ENCODE assay signal across 7 mouse cellular contexts in the genomic region with DNA sequence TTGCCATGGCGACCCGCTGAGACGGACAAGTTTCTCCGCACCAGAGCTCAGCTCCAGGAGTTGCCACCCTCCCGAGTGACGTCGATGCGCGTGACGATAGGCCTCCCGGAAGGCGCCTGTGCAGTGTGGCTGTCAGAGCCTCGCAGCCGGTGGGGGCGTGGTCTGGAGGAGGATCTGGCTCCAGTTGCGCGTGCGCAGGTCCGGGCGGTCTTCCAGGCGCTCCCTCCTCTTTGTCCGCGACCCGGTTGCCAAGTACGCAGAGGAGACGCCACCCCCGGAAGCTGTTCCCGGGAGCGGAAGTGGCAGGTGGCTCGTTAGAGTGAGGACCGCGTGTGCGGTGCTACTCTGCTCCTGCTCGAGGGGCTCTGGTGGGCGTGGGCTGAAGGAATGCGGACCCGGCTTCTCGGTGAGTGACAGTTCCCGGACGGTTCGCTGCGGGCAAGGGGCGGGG. TPM values are rescaled to one million over a fixed set of nuclear protein-coding genes. Genes with fewer than 3 reads are reported as not detected.
DNase-seq lines count a peak whose midpoint lies in the region; ATAC-seq lines count a peak whose summit lies in the region.

No protein-coding gene starts in this region.

- DNase-seq in adrenal gland, adult 2 months, result peak; percentile 100
- peak; percentile 97 for DNase-seq in embryo, embryonic 11.5 days (ENCODE audit: low read depth, low spot score)
- DNase-seq in gastrocnemius, postnatal 36 days, result peak; percentile 99
- DNase-seq in left cerebral cortex, postnatal 25 days (ENCODE audit: low spot score in 2 of 2), result peak; percentile 100
- DNase-seq in midbrain, embryonic 10.5 days (ENCODE audit: low spot score), result peak; percentile 100
- peak; percentile 100 for DNase-seq in right cerebral cortex, postnatal 4 days

- H3K27me3 ChIP-seq in intestine, embryonic 15.5 days (replicated peaks), result no peaks in the 10 kb centered on the region
- H3K27me3 ChIP-seq in midbrain, embryonic 10.5 days (ENCODE audit: low read depth, poor library complexity, severe bottlenecking), result no peaks in the 10 kb centered on the region

- H3K4me2 ChIP-seq in intestine, embryonic 15.5 days (replicated peaks), result peak overlapping the region; percentile 76

- no peak overlapping the region for H3K27ac ChIP-seq in intestine, embryonic 15.5 days
- peak overlapping the region; percentile 83 for H3K27ac ChIP-seq in midbrain, embryonic 10.5 days (replicated peaks)

- peaks cover 5% of the 10 kb centered on the region for H3K4me1 ChIP-seq in intestine, embryonic 15.5 days (replicated peaks)
- peaks cover 22% of the 10 kb centered on the region for H3K4me1 ChIP-seq in midbrain, embryonic 10.5 days

- H3K4me3 ChIP-seq in intestine, embryonic 15.5 days (replicated peaks), result peak overlapping the region; percentile 61
- H3K4me3 ChIP-seq in midbrain, embryonic 10.5 days, result peak overlapping the region; percentile 71

- WGBS in intestine, embryonic 15.5 days, result under 1% methylated on average over 43 of the region's 43 CpGs
- WGBS in midbrain, embryonic 10.5 days, result under 1% methylated on average over 43 of the region's 43 CpGs

- H3K36me3 ChIP-seq in intestine, embryonic 15.5 days, result peaks cover 16% of the 10 kb centered on the region
- H3K36me3 ChIP-seq in midbrain, embryonic 10.5 days, result peaks cover 27% of the 10 kb centered on the region

- peak; percentile 100 for ATAC-seq in intestine, embryonic 15.5 days

- H3K9ac ChIP-seq in intestine, embryonic 15.5 days, result peak overlapping the region; percentile 46

- H3K9me3 ChIP-seq in intestine, embryonic 15.5 days, result no peaks in the 10 kb centered on the region
- H3K9me3 ChIP-seq in midbrain, embryonic 10.5 days (replicated peaks), result no peaks in the 10 kb centered on the region

- intact Hi-C loops in gastrocnemius, postnatal 36 days (cut with DNase I), result no loop called here
- intact Hi-C loops in left cerebral cortex, postnatal 25 days (cut with DNase I), result no loop called here

RNA-seq across cellular contexts. Expression of gene Cmtr2, which starts 2.2 kb away (rescaled TPM):
- 1 to 10 TPM; 8.5 to 8.7 TPM for total RNA-seq in adrenal gland, adult 2 months (2021)
- polyA plus RNA-seq in adrenal gland, adult 2 months (2012; rRNA removed), result 2.8 and 4.8 TPM in 2 replicates
- 1 to 10 TPM; 2.1 to 3.2 TPM for total RNA-seq in gastrocnemius, postnatal 36 days (2021)
- polyA plus RNA-seq in intestine, embryonic 15.5 days (2015; fragmentation: Nextera tagmentation; extraction: Ambion mirVana), result 8.5 and 9.1 TPM in 2 replicates
- 1 to 10 TPM; 4.0 to 5.1 TPM for total RNA-seq in left cerebral cortex, postnatal 25 days (2021)
- 12.4 and 13.2 TPM in 2 replicates for polyA plus RNA-seq in midbrain, embryonic 10.5 days (2016; fragmentation: Nextera tagmentation; extraction: Ambion mirVana)

RNA-seq across cellular contexts. Expression of gene Hydin, which starts 49.1 kb away (rescaled TPM):
- total RNA-seq in adrenal gland, adult 2 months (2021), result under 1 TPM; 0.10 to 0.17 TPM
- 0.03 and 0.09 TPM in 2 replicates for polyA plus RNA-seq in adrenal gland, adult 2 months (2012; rRNA removed)
- total RNA-seq in gastrocnemius, postnatal 36 days (2021), result under 1 TPM; 0.05 to 0.07 TPM
- 0.03 TPM in 2 replicates for polyA plus RNA-seq in intestine, embryonic 15.5 days (2015; fragmentation: Nextera tagmentation; extraction: Ambion mirVana)
- total RNA-seq in left cerebral cortex, postnatal 25 days (2021), result under 1 TPM; 0.39 to 0.41 TPM
- polyA plus RNA-seq in midbrain, embryonic 10.5 days (2016; fragmentation: Nextera tagmentation; extraction: Ambion mirVana), result 0.05 and 0.14 TPM in 2 replicates

RNA-seq across cellular contexts. Expression of gene Calb2, which starts 49.7 kb away (rescaled TPM):
- total RNA-seq in adrenal gland, adult 2 months (2021), result under 1 TPM; 0.26 to 0.52 TPM
- polyA plus RNA-seq in adrenal gland, adult 2 months (2012; rRNA removed), result 0.13 TPM in 1 of 2 replicates, not detected in the other
- not detected for total RNA-seq in gastrocnemius, postnatal 36 days (2021)
- 0.13 and 0.38 TPM in 2 replicates for polyA plus RNA-seq in intestine, embryonic 15.5 days (2015; fragmentation: Nextera tagmentation; extraction: Ambion mirVana)
- 10 to 100 TPM; 24.0 to 25.5 TPM for total RNA-seq in left cerebral cortex, postnatal 25 days (2021)
- 1.8 and 2.4 TPM in 2 replicates for polyA plus RNA-seq in midbrain, embryonic 10.5 days (2016; fragmentation: Nextera tagmentation; extraction: Ambion mirVana)

Comparison
In these comparisons a context has a peak if more than half of its experiments do, and no peak if none do; other contexts are left out.
1. RNA of gene Calb2, which starts 49.7 kb away (total RNA-seq): 24.0 to 25.5 TPM in left cerebral cortex, postnatal 25 days; 0.26 to 0.52 TPM in adrenal gland, adult 2 months and not detected in gastrocnemius, postnatal 36 days; every median in the first group is over 10 times any median in the second.
2. Peak in every context shown above with its lines, with median percentiles within 50 percentile points of each other: DNase-seq.